Mouse (Mus musculus) ES-Bruce4 (cell line): ENCODE measurements at regions not wholly inside any gene's neighbourhood (a gene's known extent, or its start where the extent isn't known, plus 50 kb on each side); places are given as distances from the start of the nearest gene placed in this dataset.

Experiments used
- H3K27ac ChIP-seq: 2 replicates; pipeline ENCODE4 v1.5.1; 2012; ENCODE audit warnings: low read length, inconsistent platforms; ENCODE audit not compliant: insufficient read depth
- H3K27me3 ChIP-seq: 2 replicates; pipeline ENCODE4 v1.6.1; 2012; ENCODE audit warnings: mild to moderate bottlenecking, low read length, inconsistent platforms; ENCODE audit not compliant: control insufficient read depth, poor library complexity, insufficient read depth, severe bottlenecking
- H3K36me3 ChIP-seq: 2 replicates; pipeline ENCODE4 v1.6.1; 2012; ENCODE audit warnings: inconsistent platforms, mild to moderate bottlenecking, low read length, moderate library complexity; ENCODE audit not compliant: control insufficient read depth, poor library complexity, insufficient read depth, severe bottlenecking
- H3K4me1 ChIP-seq: one replicate; pipeline ENCODE4 v1.8.1; 2011; ENCODE audit warnings: low read length; ENCODE audit not compliant: control insufficient read depth, insufficient read depth
- H3K4me3 ChIP-seq: 2 replicates; pipeline ENCODE4 v1.5.1; 2011; ENCODE audit warnings: low read depth, mild to moderate bottlenecking, low read length
- H3K9ac ChIP-seq: 2 replicates; pipeline ENCODE4 v1.6.1; 2012; ENCODE audit warnings: low read depth, mild to moderate bottlenecking, inconsistent platforms; ENCODE audit not compliant: poor library complexity, severe bottlenecking
- H3K9me3 ChIP-seq: replicated peaks from 2 replicates; pipeline ENCODE4 v1.6.1; 2012; ENCODE audit warnings: mild to moderate bottlenecking, low read length, inconsistent platforms; ENCODE audit not compliant: control insufficient read depth, poor library complexity, insufficient read depth, severe bottlenecking
- CTCF ChIP-seq: IDR thresholded peaks from one replicate; pipeline ENCODE4 v1.8.1; 2011; ENCODE audit warnings: low read depth, low read length
- EP300 ChIP-seq: IDR thresholded peaks from 2 replicates; pipeline ENCODE4 v1.6.1; 2011; ENCODE audit warnings: low read depth, low read length; ENCODE audit not compliant: insufficient read depth
- POLR2A ChIP-seq: IDR thresholded peaks from one replicate; pipeline ENCODE4 v1.8.1; 2011; ENCODE audit warnings: low read length; ENCODE audit not compliant: insufficient read depth

DNA sequence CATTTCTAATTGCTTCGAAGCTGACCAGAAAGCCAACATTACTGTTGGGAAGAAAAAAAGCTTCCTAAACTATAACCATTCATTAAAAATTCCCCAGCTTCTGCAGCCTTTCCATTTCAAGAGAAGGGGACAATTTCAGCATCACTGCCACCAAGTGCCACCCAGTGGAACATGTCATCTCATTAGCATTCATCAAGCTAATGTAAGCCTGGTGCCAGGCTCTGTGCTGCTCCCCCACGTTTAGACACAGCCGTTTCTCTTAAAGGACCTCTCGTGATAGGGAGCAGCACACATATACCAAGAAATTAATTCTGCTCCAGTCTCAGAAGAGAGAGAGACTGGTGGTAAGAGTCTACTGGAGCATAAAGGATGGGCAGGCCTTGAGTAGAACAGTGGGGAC, 409.1 kb upstream of the Gm10131 start:
- no peak overlapping the region for H3K9ac ChIP-seq
- H3K4me3 ChIP-seq: no peak overlapping the region
- no peaks in the 10 kb centered on the region for H3K4me1 ChIP-seq
- H3K36me3 ChIP-seq: no peaks in the 10 kb centered on the region
- peaks cover 2% of the 10 kb centered on the region; the same call in 1 of the 2 replicates for H3K27me3 ChIP-seq
- H3K27ac ChIP-seq: no peak overlapping the region
- TF ChIP-seq POLR2A (no peak), CTCF (no peak), EP300 (no peak)
- no peaks in the 10 kb centered on the region; the same call in 1 of the 2 replicates for H3K9me3 ChIP-seq

DNA sequence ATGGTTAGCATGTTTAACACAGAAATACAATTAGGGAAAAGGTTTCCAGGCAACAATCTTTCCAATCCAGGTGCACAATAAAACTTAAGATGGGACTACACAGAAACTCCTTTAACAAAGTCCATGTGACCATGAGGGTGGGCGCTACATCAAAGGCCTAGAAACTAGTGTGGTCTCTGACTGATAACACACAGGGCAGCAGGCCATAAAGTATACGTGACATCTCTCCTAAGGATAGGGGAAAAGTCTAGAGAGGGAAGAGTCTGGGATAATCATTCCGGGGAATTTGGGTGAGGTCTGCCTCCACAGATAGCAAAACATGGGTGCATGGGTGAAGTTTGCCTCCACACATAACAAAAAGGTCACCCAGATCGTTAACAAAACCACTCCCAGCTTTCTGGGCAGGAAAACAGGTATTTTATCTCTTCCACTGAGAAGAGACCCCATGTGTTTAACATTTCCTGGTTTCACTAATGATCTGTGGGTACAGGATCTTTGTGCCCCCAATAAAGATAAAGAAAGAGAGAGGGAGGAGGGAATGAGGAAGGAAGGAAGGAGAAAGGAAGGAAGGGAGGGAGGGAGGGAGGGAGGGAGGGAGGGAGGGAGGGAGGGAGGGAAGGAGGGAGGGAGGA, 402.0 kb upstream of the Gm10131 start:
- H3K4me1 ChIP-seq: no peaks in the 10 kb centered on the region
- no peak overlapping the region for H3K9ac ChIP-seq
- H3K9me3 ChIP-seq: no peaks in the 10 kb centered on the region; the same call in 1 of the 2 replicates
- no peak overlapping the region for H3K27ac ChIP-seq
- peaks cover 2% of the 10 kb centered on the region; the same call in 1 of the 2 replicates for H3K27me3 ChIP-seq
- TF ChIP-seq EP300 (no peak), CTCF (no peak), POLR2A (no peak)
- no peak overlapping the region for H3K4me3 ChIP-seq
- H3K36me3 ChIP-seq: no peaks in the 10 kb centered on the region

DNA sequence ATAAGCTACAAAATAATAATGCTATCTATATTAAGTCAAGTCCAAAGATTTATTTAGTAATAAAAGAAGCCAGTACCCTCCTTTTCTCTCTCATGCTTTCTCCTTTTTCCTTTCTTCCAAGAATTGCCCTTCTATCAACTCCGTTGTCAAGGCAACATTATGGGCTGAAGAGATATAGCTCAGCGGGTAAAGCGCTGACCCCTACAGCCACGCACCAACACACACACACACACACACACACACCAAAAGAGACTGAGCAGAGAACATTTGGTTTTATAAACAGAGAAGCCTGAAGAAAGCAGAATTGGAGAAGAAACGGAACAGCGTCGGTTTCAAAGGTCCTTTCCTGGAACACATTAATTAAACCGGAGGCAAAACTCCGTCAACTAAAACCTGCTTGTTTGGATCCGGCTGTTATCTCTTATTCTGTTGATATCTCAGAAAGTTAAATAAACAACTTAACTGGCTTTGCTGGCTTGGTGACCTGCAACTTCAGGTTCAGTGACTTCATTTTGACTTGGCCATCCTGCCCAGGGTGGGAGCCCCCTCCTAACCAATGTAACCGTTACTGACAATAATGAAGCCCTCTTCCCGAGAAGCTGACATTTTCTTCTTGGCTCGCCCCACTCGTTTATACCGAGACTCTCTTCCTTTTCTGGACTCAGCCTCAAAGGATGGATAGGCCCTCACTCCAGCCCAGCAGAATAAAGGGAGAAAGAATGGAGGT, 394.5 kb upstream of the Gm10131 start:
- no peak overlapping the region for H3K4me3 ChIP-seq
- H3K27me3 ChIP-seq: no peaks in the 10 kb centered on the region; the same call in 1 of the 2 replicates
- TF ChIP-seq CTCF: no peak
- no peak for TF ChIP-seq EP300
- no peak for TF ChIP-seq POLR2A
- H3K4me1 ChIP-seq: no peaks in the 10 kb centered on the region
- no peaks in the 10 kb centered on the region for H3K9me3 ChIP-seq
- no peak overlapping the region for H3K27ac ChIP-seq
- no peaks in the 10 kb centered on the region for H3K36me3 ChIP-seq
- no peak overlapping the region for H3K9ac ChIP-seq

DNA sequence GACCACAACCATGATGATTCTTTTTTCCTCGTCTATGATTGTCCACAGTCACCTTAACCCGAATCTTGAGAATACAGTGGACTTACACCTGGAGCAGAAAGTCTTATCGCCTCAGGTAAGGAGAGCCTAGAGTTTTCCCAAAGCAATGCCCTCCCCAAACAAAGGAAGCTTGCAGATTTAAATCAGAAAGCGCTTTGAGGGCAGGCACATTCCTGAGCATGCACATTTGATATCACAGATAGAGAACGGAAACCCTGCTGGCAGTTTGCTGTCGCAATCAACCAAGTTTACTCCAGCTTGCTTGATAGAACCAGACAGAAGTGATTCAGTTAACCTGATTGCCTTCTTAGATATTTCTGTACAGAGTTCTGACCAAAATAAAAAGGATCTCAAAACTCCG, 393.6 kb upstream of the Gm10131 start:
- Histone ChIP-seq H3K36me3 (no peaks in the 10 kb centered on the region), H3K27ac (no peak overlapping the region), H3K4me3 (no peak overlapping the region), H3K9me3 (no peaks in the 10 kb centered on the region), H3K4me1 (no peaks in the 10 kb centered on the region), H3K9ac (no peak overlapping the region), H3K27me3 (no peaks in the 10 kb centered on the region; the same call in 1 of the 2 replicates)
- no peak for TF ChIP-seq POLR2A
- no peak for TF ChIP-seq EP300
- no peak for TF ChIP-seq CTCF

DNA sequence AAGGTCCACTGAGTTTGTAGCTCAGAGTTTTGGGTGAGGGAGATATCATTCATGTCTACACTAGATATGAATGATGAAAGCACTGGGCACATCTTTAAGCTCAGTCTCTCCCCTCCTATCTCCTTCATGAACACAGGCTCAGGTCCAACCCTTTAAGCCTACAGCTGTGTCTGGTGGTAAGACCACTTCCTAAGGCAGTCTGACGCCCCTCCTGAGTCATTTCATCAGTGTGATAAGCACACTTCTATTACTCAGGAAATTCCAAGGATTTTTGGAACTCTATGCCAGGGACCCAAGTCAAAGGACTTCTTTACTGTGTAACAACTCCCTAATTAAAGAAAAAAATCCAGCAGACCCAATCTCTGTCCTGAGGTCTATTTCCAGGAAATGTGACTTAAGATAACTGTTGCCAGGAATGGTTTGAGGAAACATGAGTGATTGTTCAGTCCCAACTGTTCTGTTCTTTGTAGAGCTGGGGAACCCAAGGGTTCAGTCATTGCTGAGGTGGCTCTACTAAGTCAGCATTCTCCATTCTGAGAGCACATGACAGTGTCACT, 391.1 kb upstream of the Gm10131 start:
- H3K36me3 ChIP-seq: no peaks in the 10 kb centered on the region
- no peak overlapping the region for H3K27ac ChIP-seq
- no peaks in the 10 kb centered on the region for H3K9me3 ChIP-seq
- no peaks in the 10 kb centered on the region; the same call in 1 of the 2 replicates for H3K27me3 ChIP-seq
- no peak for TF ChIP-seq CTCF
- TF ChIP-seq EP300: no peak
- TF ChIP-seq POLR2A: no peak
- H3K9ac ChIP-seq: no peak overlapping the region
- no peak overlapping the region for H3K4me3 ChIP-seq
- H3K4me1 ChIP-seq: no peaks in the 10 kb centered on the region

DNA sequence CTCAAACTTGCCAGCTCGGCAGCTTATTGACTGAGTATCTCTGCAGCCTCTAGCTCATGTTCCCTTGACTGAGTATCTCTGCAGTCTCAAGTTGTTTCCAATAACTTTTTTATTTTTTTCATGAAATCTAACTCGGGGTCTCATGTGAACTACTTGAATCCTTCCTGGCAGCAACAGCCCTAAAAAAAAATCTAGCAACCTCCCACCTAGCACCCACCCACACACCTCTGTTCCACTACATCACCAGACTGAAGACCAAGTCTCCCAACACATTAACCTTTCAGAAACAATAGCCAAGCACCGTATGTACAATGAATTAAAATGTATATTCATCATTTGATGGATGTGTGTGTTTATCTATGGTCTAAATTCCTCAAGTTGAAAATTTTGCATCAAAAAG, 387.7 kb upstream of the Gm10131 start:
- no peaks in the 10 kb centered on the region for H3K9me3 ChIP-seq
- no peak overlapping the region for H3K27ac ChIP-seq
- H3K4me3 ChIP-seq: no peak overlapping the region
- no peak for TF ChIP-seq CTCF
- TF ChIP-seq POLR2A: no peak
- TF ChIP-seq EP300: no peak
- H3K9ac ChIP-seq: no peak overlapping the region
- H3K36me3 ChIP-seq: no peaks in the 10 kb centered on the region
- no peaks in the 10 kb centered on the region for H3K4me1 ChIP-seq
- no peaks in the 10 kb centered on the region; the same call in 1 of the 2 replicates for H3K27me3 ChIP-seq
